Mouse (Mus musculus) hindbrain, embryonic 13.5 days (tissue): Measurements from ENCODE around the gene Ptpn1. TPM values are rescaled to one million over a fixed set of nuclear protein-coding genes. Genes with fewer than 3 reads are reported as not detected.

Source experiments
- ATAC-seq: fragments of 200-750 bp; cut with Nextera tagmentation; 2 replicates; pipeline ENCODE4 v1.8.0; 2017; ENCODE audit warnings: moderate TSS enrichment; ENCODE audit not compliant: low FRiP score
- H3K27ac ChIP-seq: fragments of 300-500 bp; sonication (generic); 2 replicates; pipeline ENCODE4 v1.5.1; 2015; ENCODE audit warnings: inconsistent platforms, mild to moderate bottlenecking, moderate library complexity
- H3K27me3 ChIP-seq: fragments of 300-500 bp; sonication (generic); 2 replicates; pipeline ENCODE4 v1.6.1; 2015; ENCODE audit warnings: mild to moderate bottlenecking, inconsistent platforms
- H3K36me3 ChIP-seq: fragments of 300-500 bp; sonication (generic); 2 replicates; pipeline ENCODE4 v1.6.1; 2015; ENCODE audit warnings: mild to moderate bottlenecking, inconsistent platforms
- H3K4me1 ChIP-seq: fragments of 300-500 bp; sonication (generic); replicated peaks from 2 replicates; pipeline ENCODE4 v1.6.1; 2015; ENCODE audit warnings: inconsistent platforms
- H3K4me2 ChIP-seq: fragments of 300-500 bp; sonication (generic); 2 replicates; pipeline ENCODE4 v1.6.1; 2015; ENCODE audit warnings: inconsistent platforms, mild to moderate bottlenecking, moderate library complexity
- H3K4me3 ChIP-seq: fragments of 300-500 bp; sonication (generic); 2 replicates; pipeline ENCODE4 v1.5.1; 2015; ENCODE audit warnings: mild to moderate bottlenecking, inconsistent platforms
- H3K9ac ChIP-seq: fragments of 300-500 bp; sonication (generic); 2 replicates; pipeline ENCODE4 v1.6.1; 2015; ENCODE audit warnings: mild to moderate bottlenecking, inconsistent platforms
- H3K9me3 ChIP-seq: fragments of 300-500 bp; sonication (generic); 2 replicates; pipeline ENCODE4 v1.6.1; 2016; ENCODE audit warnings: inconsistent platforms
- WGBS: fragments of 180-500 bp; shearing (Covaris S2); methylation state at CpG from one replicate; pipeline ENCODE4 v1.1.7; 2015; 5-methylcytosine and 5-hydroxymethylcytosine counted together
- polyA plus RNA-seq: library from polyadenylated mRNA; unstranded; fragments of >200 nt; fragmentation: Nextera tagmentation; extraction: Ambion mirVana; gene quantifications from 2 replicates; pipeline ENCODE4 v1.2.1, GENCODE M21; 2015

The Ptpn1 gene
- polyA plus RNA-seq, 1 experiment from 2014 or later = 96.3 TPM

- Histone ChIP-seq H3K27me3 (no peaks in the 10 kb centered on the region), H3K36me3 (peaks cover 60% of the 10 kb centered on the region), H3K9ac (no peak overlapping the region), H3K4me2 (no peak overlapping the region), H3K27ac (no peak overlapping the region), H3K9me3 (no peaks in the 10 kb centered on the region), H3K4me3 (no peak overlapping the region), H3K4me1 (peaks cover 19% of the 10 kb centered on the region)
- WGBS = 95% methylated on average over 9 of the region's 9 CpGs
- no peak for ATAC-seq
Observed at GRCm38 (mm10) chr2:167963778-167964300, 32.0 kb downstream of the Ptpn1 start.

GRCm38 (mm10) chr2:167964320-167964719 is 32.5 kb downstream of the Ptpn1 start:
- H3K27ac ChIP-seq = no peak overlapping the region
- H3K9ac ChIP-seq = no peak overlapping the region
- WGBS = 93% methylated on average over 9 of the region's 9 CpGs
- no peak overlapping the region for H3K4me3 ChIP-seq
- no peak overlapping the region for H3K4me2 ChIP-seq
- H3K4me1 ChIP-seq = peaks cover 14% of the 10 kb centered on the region
- ATAC-seq = no peak
- no peaks in the 10 kb centered on the region for H3K27me3 ChIP-seq
- no peaks in the 10 kb centered on the region for H3K9me3 ChIP-seq
- peaks cover 65% of the 10 kb centered on the region for H3K36me3 ChIP-seq

- 94% methylated on average over 3 of the region's 3 CpGs for WGBS
- Histone ChIP-seq H3K9ac (no peak overlapping the region), H3K4me3 (no peak overlapping the region), H3K9me3 (no peaks in the 10 kb centered on the region), H3K4me1 (no peaks in the 10 kb centered on the region; the same call in 1 of the 2 replicates), H3K27ac (no peak overlapping the region), H3K36me3 (peaks cover 79% of the 10 kb centered on the region), H3K4me2 (no peak overlapping the region), H3K27me3 (no peaks in the 10 kb centered on the region)
- no peak for ATAC-seq
Observed at GRCm38 (mm10) chr2:167965911-167966310, 34.1 kb downstream of the Ptpn1 start.

DNA sequence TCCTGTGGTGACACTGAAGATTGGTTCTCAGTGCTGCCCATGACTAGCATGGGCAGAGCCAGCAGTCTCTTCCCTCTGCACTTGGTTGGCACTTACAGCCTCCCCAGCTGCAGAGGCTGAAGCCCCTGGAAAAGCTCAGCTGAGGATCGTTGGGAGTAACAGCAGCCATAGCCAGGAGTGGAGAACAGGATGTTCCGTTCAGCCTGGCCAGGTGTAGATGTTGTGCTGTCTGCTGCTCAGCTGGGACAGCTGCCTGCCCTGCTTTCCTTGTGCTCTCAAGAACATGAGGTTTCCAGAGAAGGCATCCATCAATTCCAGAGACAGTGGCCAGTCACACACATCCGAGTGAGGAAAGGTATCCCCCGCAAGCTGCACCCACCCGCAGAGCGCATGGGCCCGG is 36.6 kb downstream of the Ptpn1 start:
- no peak overlapping the region for H3K4me3 ChIP-seq
- peaks cover 97% of the 10 kb centered on the region for H3K36me3 ChIP-seq
- H3K9ac ChIP-seq = no peak overlapping the region
- 97% methylated on average over 7 of the region's 7 CpGs for WGBS
- no peak overlapping the region for H3K27ac ChIP-seq
- H3K9me3 ChIP-seq = no peaks in the 10 kb centered on the region
- no peaks in the 10 kb centered on the region for H3K27me3 ChIP-seq
- no peaks in the 10 kb centered on the region; the same call in 1 of the 2 replicates for H3K4me1 ChIP-seq
- no peak overlapping the region for H3K4me2 ChIP-seq
- no peak for ATAC-seq

- H3K4me2 ChIP-seq = no peak overlapping the region
- no peak for ATAC-seq
- H3K4me3 ChIP-seq = no peak overlapping the region
- no peaks in the 10 kb centered on the region for H3K9me3 ChIP-seq
- peaks cover 97% of the 10 kb centered on the region for H3K36me3 ChIP-seq
- no peaks in the 10 kb centered on the region for H3K27me3 ChIP-seq
- no peak overlapping the region for H3K27ac ChIP-seq
- WGBS = 87% methylated on average over 10 of the region's 10 CpGs
- H3K9ac ChIP-seq = no peak overlapping the region
- H3K4me1 ChIP-seq = no peaks in the 10 kb centered on the region; the same call in 1 of the 2 replicates
Observed at GRCm38 (mm10) chr2:167969851-167970541, 38.1 kb downstream of the Ptpn1 start.

DNA sequence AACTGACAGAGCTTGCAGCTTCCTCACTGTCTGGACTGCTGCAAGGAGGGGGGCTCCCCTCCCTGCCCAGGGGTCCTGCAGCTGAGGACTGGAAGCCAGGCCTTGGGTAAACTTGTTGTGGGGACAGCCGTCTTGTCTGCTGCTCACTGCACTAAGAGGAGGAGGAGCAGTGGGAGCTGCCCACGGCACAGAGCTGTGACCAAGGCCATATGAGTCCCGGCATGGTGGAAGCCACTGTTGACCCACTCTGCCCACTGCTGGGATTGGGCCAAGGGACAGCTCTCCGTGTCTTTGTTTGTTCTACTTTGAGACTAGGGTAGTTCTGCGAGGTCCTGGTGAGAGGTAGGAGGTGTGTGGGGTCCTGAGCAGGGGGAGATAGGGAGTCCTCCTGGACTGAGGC is 40.3 kb downstream of the Ptpn1 start:
- no peak for ATAC-seq
- Histone ChIP-seq H3K27ac (no peak overlapping the region), H3K4me3 (no peak overlapping the region), H3K36me3 (peaks cover 97% of the 10 kb centered on the region), H3K9ac (no peak overlapping the region), H3K27me3 (no peaks in the 10 kb centered on the region), H3K4me2 (no peak overlapping the region), H3K9me3 (no peaks in the 10 kb centered on the region), H3K4me1 (no peaks in the 10 kb centered on the region; the same call in 1 of the 2 replicates)
- 82% methylated on average over 5 of the region's 5 CpGs for WGBS

- Histone ChIP-seq H3K4me3 (no peak overlapping the region), H3K27ac (no peak overlapping the region), H3K36me3 (peaks cover 97% of the 10 kb centered on the region), H3K9ac (no peak overlapping the region), H3K4me2 (no peak overlapping the region), H3K9me3 (no peaks in the 10 kb centered on the region), H3K27me3 (no peaks in the 10 kb centered on the region), H3K4me1 (no peaks in the 10 kb centered on the region; the same call in 1 of the 2 replicates)
- WGBS = 58% methylated on average over 1 of the region's 1 CpGs
- no peak for ATAC-seq
Observed at GRCm38 (mm10) chr2:167972809-167973208, 41.0 kb downstream of the Ptpn1 start.

DNA sequence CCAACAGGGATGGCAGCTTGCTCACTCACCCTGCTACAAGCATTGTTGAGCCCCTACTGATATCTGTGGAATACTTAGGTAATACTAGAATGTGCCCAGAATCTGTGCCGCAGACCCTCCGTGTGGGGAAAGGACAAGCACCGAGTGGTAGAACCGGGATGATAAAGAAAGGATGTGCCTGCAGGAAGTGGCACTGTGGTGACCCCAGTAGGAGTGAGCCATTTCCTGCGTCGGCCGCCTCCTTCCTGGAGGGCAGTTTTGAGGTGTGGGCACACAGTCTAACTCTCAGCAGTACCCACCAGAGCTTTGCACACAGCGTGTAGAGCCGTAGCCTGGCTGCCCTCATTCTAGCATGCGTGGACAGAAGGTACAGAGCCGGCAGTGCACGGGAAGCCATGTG is 43.9 kb downstream of the Ptpn1 start:
- Histone ChIP-seq H3K4me1 (no peaks in the 10 kb centered on the region), H3K4me2 (no peak overlapping the region), H3K36me3 (peaks cover 96% of the 10 kb centered on the region), H3K27me3 (no peaks in the 10 kb centered on the region), H3K27ac (no peak overlapping the region), H3K9ac (no peak overlapping the region), H3K4me3 (no peak overlapping the region), H3K9me3 (no peaks in the 10 kb centered on the region)
- no peak for ATAC-seq
- WGBS = 89% methylated on average over 12 of the region's 12 CpGs

GRCm38 (mm10) chr2:167978271-167978670 is 46.4 kb downstream of the Ptpn1 start:
- 96% methylated on average over 10 of the region's 10 CpGs for WGBS
- Histone ChIP-seq H3K4me1 (peaks cover 5% of the 10 kb centered on the region), H3K36me3 (peaks cover 71% of the 10 kb centered on the region), H3K27me3 (no peaks in the 10 kb centered on the region), H3K4me2 (no peak overlapping the region), H3K27ac (peak overlapping the region; percentile 3), H3K9me3 (no peaks in the 10 kb centered on the region), H3K9ac (no peak overlapping the region), H3K4me3 (no peak overlapping the region)
- no peak for ATAC-seq

GRCm38 (mm10) chr2:167980391-167980790 is 48.5 kb downstream of the Ptpn1 start:
- no peaks in the 10 kb centered on the region for H3K27me3 ChIP-seq
- ATAC-seq = no peak

DNA sequence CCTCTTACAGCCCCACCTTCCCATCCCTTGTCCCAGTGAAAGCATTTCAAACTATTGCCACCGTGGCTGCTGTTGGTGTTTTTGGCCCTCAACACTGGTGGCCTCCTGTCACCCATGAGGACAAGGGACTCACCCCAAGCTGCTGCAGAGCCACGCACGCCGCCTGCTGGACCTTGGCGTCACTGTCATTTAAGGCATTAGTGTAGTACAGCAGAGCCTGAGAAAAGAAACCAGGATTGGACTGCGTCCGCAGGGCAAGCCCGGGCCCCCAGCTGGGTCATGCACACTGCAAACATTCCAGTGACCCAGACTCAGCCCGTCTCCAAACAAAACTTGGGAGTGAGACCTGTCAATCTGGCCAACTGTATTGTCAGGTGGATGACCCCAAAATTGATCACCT is 50.8 kb downstream of the Ptpn1 start:
- H3K9me3 ChIP-seq = no peaks in the 10 kb centered on the region
- H3K36me3 ChIP-seq = peaks cover 27% of the 10 kb centered on the region
- H3K4me2 ChIP-seq = no peak overlapping the region
- H3K27ac ChIP-seq = no peak overlapping the region
- peaks cover 5% of the 10 kb centered on the region for H3K4me1 ChIP-seq
- ATAC-seq = no peak
- H3K27me3 ChIP-seq = peaks cover 3% of the 10 kb centered on the region; the same call in 1 of the 2 replicates
- no peak overlapping the region for H3K4me3 ChIP-seq
- WGBS = 62% methylated on average over 9 of the region's 9 CpGs
- H3K9ac ChIP-seq = no peak overlapping the region

More at GRCm38 (mm10) chr2:167980391-167980790, 48.5 kb downstream of the Ptpn1 start:
- Histone ChIP-seq H3K4me1 (peaks cover 5% of the 10 kb centered on the region), H3K9me3 (no peaks in the 10 kb centered on the region), H3K9ac (no peak overlapping the region), H3K4me2 (no peak overlapping the region), H3K4me3 (no peak overlapping the region), H3K36me3 (peaks cover 50% of the 10 kb centered on the region), H3K27ac (no peak overlapping the region)
- 95% methylated on average over 10 of the region's 10 CpGs for WGBS

DNA sequence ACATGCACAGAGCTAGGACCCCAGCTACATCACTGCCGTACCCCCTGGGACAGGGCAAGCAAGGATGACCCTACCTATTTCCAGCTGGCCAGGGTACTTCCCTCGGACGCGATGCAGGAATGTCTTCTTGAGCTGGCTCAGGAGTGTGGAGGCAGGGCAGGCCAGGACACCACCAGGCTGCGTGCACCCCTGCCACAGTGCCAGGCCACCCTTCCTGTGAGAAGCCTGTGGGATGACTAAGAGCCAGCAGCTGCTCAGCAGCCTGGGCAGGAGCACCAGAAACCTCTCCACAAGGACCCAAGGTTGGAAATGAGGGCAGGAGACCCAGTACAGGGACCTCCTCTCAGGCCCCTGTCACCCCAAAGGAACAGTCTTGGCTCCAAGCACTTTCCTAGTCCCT is 52.5 kb downstream of the Ptpn1 start:
- ATAC-seq = no peak

DNA sequence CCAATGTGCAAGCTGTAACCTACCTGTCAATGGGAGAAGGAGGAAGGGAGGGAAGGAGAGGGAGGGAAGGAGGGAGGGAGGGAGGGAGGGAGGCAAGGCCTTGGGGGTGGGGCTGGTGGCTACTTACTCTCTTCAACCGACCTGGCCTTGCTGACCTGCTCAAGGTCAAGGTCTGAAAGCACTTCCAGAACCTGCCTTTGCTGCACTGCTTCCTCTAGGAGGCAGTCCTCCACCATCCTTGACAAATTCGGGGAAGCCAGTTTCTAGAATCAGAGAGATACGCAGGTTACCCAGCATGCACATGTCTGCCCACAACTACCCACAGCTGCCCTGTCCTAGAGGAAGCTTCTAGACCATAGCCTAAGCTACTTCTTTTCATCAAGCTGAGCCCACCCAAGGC is 53.1 kb downstream of the Ptpn1 start:
- WGBS = 50% methylated on average over 3 of the region's 3 CpGs
- Histone ChIP-seq H3K4me1 (peaks cover 13% of the 10 kb centered on the region), H3K4me2 (no peak overlapping the region), H3K9ac (no peak overlapping the region), H3K27me3 (peaks cover 3% of the 10 kb centered on the region; the same call in 1 of the 2 replicates), H3K4me3 (no peak overlapping the region), H3K27ac (no peak overlapping the region), H3K36me3 (peaks cover 6% of the 10 kb centered on the region), H3K9me3 (no peaks in the 10 kb centered on the region)
- ATAC-seq = no peak

More for the DNA sequence above, 52.5 kb downstream of the Ptpn1 start:
- Histone ChIP-seq H3K27ac (no peak overlapping the region), H3K27me3 (peaks cover 3% of the 10 kb centered on the region; the same call in 1 of the 2 replicates), H3K4me2 (no peak overlapping the region), H3K9me3 (no peaks in the 10 kb centered on the region), H3K9ac (no peak overlapping the region), H3K4me3 (no peak overlapping the region), H3K4me1 (peaks cover 9% of the 10 kb centered on the region), H3K36me3 (peaks cover 11% of the 10 kb centered on the region)
- 88% methylated on average over 5 of the region's 5 CpGs for WGBS
